Mouse (Mus musculus) gastrocnemius, postnatal 14 days (tissue): Measurements from ENCODE around the gene Fam129c. TPM values are rescaled to one million over a fixed set of nuclear protein-coding genes. Genes with fewer than 3 reads are reported as not detected.

Source experiments
- DNase-seq: peaks from one replicate; pipeline ENCODE4 v3.0.0; 2021; ENCODE audit warnings: mixed read lengths
- intact Hi-C: fragments of 180-260 bp; cut with DNase I; formaldehyde crosslinking; loops from one replicate; pipeline ENCODE4 v1.15.1; 2025; ENCODE audit warnings: low total_unique reads
- long read RNA-seq, 2 experiments: library from polyadenylated mRNA; stranded (forward); transcript quantifications; one replicate each; pipeline ENCODE4 v2.0.0; 2021
- total RNA-seq, 2 experiments: library from RNA; stranded (reverse); gene quantifications; 2 replicates each; pipeline ENCODE4 v1.2.3; 2021

Fam129c gene
- total RNA-seq: under 1 TPM; 0.59 to 0.82 TPM
- long read RNA-seq, experiment 1: 0 reads
- long read RNA-seq, experiment 2: 0 reads

DNA sequence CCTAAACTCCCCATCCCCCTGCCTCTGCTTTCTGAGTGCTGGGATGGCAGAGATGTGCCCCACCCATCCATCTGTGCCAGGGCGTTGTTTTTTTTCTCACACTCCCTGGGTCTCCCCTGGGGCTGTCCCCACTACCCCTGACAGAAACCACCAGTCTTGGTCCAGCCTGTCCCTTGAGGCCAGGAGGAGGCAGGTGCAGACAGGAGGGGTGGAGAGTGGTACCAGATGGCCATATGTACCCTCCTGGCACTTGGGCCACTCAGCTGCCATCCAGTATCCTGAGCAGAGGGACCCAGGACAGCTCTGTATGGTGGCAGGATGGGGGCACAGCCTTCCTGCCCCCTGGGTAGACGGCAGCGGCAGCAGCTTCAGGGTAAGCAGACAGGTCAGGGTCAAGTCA lies at the start of gene Fam129c:
Fam129c (plus strand) TSS at position 198 of the 400 bp plus-strand sequence.
- DNase-seq: no peak
- intact Hi-C loops: loop anchor here (2.0 to 5.0 kb wide), 2 partner anchors 35 to 60 kb away; no protein-coding TSS in a partner anchor

- no peak for DNase-seq
- intact Hi-C loops: no loop called here
Measured at GRCm38 (mm10) chr8:71550754-71551153, 46.7 kb upstream of the Fam129c start.

GRCm38 (mm10) chr8:71552770-71553169 lies 44.7 kb upstream of the Fam129c start:
- intact Hi-C loops: no loop called here
- no peak for DNase-seq

DNA sequence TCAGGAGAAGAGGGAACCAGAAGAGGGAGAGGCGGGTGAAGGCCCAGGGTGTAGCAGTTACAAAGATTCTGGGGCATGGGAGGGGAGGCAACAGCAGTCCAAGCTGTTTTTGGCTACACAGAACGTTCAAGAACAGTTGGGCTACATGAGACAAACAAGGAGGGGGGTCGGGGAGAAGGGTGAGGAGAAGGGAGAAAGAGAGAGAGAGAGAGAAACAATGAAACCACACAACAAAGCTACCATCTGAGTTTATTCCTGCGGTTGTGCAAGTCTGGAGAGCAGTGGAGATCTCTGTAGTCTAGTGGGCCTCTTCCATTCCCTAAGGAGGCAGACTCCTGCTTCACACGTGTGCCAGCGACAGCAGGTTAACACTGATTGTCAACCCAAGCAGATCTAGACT lies 43.4 kb upstream of the Fam129c start:
- no peak for DNase-seq

DNA sequence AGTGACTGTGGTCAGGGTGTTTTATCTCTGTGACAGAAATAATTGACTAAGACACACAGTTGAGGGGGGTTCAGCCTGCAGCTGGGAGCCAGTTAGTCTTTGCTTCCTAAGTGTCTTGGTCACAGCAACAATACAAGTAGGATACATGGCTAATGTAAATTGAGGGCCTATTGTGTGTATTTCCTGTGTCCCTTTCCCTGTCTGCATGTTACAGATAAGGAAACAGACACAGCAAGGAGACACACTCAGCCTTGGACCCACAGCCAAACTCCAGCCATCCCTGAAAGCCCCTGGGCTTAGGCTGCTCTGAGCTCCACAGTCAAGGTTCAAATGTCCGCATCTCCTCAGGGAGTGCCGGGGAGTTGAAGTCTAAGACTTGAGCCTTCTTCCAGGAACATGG lies 42.8 kb upstream of the Fam129c start:
- no peak for DNase-seq
- intact Hi-C loops: no loop called here

More for the DNA sequence above, 43.4 kb upstream of the Fam129c start:
- intact Hi-C loops: no loop called here

DNA sequence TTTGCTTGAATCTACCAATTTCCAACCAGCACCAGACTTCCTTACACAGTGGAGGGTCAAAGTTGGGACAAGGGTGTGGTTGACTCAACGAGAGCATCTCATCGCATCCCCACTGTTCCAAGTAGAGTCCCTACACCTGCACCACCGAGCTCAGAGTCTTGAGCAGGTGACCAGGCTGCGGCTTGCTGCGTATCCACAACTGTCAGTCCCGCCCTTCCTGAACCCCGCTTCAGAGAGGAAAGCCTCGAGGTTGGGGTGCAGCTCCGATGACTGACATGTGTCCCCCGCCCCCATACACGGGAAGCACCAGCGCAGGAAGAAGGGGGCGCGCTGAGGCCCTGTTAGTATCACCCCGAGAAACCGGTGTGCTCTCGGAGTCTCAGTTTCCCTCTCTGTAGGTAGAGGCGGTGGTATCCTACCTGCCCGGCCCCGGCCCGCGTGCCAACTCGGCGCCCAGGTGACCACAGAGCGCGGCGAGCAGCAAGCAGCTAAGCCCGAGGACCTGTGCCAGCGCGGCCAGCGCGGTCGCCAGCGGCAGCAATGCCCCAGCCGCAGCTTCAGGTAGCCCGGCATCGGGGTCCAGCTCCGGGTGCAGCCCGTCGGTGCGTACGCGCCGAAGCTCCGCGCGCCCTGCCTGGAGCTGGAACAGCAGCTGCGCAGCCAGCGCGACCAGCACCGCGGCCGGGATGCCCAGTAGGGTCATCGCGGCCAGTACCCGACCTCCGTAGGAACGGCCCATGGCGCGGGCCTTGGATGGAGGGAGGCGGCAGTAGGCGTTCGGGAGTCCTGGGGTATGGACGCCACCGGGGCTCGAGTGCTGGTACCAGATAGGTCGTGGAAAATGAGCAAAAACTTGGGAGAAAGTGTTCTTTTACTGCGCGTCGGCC lies 39.1 kb upstream of the Fam129c start, which contains the start of gene Tmem221:
Tmem221 (minus strand) TSS at position 801 of the 887 bp plus-strand sequence.
- intact Hi-C loops: no loop called here

GRCm38 (mm10) chr8:71558958-71559690 lies 38.3 kb upstream of the Fam129c start:
- peak; percentile 56 for DNase-seq
- intact Hi-C loops: no loop called here

More for the DNA sequence above, 39.1 kb upstream of the Fam129c start, which contains the start of gene Tmem221:
- DNase-seq: no peak

DNA sequence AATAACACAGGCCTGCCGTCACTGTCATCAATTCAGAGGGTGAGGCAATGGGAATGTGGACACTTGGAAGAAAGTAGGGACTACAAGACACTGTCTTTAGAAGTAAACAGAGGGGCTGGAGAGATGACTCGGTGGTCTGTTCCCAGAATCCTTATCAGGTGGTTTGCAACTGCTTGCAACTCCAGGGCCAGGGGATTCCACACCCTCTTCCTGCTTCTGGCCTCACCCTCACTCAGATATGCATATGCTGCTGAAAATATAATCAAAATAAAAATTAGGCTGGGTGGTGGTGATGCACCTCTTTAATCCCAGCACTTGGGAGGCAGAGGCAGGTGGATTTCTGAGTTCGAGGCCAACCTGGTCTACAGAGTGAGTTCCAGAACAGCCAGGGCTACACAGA lies 37.4 kb upstream of the Fam129c start:
- no peak for DNase-seq
- intact Hi-C loops: no loop called here

DNA sequence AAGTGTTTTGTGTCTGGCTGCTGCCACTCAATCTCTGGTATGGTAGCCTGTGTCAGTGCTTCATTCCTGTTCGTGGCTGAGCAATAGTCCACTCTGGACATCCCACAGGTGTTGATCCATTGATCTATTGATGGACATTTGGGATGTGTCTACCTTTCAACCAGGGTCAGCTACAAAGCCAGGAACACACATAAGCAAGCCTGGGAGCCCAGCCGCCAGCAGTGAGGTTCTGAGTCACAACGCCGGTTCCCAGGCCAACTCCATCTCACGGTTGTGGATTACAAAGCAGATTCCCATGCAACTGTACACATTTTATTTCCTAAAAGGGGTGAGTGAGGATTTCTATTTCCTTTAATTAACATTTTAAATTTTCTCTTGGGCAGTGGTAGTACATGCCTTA lies 36.7 kb upstream of the Fam129c start:
- no peak for DNase-seq
- intact Hi-C loops: no loop called here

- intact Hi-C loops: no loop called here
- DNase-seq: no peak
Measured at GRCm38 (mm10) chr8:71561401-71561800, 36.0 kb upstream of the Fam129c start.

DNA sequence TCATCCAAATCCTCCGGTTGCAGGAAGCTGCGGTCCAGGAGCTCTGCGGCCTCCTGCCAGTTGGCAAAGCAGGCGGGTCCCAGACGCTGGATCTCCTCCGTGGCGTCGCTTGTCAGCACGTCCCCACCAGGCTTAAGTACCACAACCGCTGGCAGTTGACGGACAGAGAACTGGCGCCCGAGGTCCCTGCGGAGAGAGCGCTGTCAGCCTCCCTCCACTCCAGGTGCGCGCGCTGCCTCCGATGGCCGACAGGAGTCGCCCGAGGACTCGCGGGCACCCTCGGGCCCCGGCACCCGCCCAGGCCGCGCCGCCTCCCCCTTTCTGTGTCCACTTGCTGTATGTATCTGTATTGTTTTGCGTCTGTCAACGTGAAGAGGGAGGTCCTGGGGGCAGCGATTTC lies 34.7 kb upstream of the Fam129c start:
- intact Hi-C loops: loop anchor here (2.0 kb wide), 1 partner anchor 34 kb away; the partner anchor contains the start of gene Fam129c
- DNase-seq: peak; percentile 85

- intact Hi-C loops: loop anchor here (2.0 kb wide), 2 partner anchors 33 to 97 kb away; partner anchors contain the start of gene Fam129c
- DNase-seq: no peak
Measured at GRCm38 (mm10) chr8:71563992-71564391, 33.5 kb upstream of the Fam129c start.

DNA sequence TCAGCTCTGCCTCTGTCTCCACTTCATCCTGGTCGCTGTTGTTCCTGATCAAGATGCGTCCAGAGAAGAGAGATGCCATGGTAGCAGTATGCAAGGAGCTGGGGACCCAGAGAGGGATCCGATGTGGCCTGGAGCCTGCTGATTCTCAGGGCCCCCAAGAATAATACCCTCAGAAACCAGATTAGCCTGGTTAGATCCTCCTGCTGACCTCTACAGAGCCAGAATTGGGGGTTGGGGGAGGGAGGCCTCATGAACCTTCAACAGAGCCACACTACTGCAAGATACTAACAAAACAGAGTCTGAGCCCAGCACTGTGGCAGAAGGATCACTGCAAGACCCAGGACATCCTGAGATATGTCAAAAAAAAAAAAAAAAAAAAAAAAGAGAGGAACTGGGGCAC lies 30.9 kb upstream of the Fam129c start, which contains the start of gene Nxnl1:
Nxnl1 (minus strand) TSS at position 101 of the 400 bp plus-strand sequence.
- intact Hi-C loops: no loop called here
- DNase-seq: no peak

GRCm38 (mm10) chr8:71567587-71567986 lies 29.9 kb upstream of the Fam129c start:
- no peak for DNase-seq
- intact Hi-C loops: no loop called here

GRCm38 (mm10) chr8:71568387-71568937 lies 29.0 kb upstream of the Fam129c start, which contains the start of gene Slc27a1:
Slc27a1 (plus strand) TSS chr8:71568882.
- intact Hi-C loops: no loop called here
- DNase-seq: peak; percentile 80

- DNase-seq: no peak
- intact Hi-C loops: no loop called here
Measured at GRCm38 (mm10) chr8:71568941-71569340, 28.5 kb upstream of the Fam129c start.

DNA sequence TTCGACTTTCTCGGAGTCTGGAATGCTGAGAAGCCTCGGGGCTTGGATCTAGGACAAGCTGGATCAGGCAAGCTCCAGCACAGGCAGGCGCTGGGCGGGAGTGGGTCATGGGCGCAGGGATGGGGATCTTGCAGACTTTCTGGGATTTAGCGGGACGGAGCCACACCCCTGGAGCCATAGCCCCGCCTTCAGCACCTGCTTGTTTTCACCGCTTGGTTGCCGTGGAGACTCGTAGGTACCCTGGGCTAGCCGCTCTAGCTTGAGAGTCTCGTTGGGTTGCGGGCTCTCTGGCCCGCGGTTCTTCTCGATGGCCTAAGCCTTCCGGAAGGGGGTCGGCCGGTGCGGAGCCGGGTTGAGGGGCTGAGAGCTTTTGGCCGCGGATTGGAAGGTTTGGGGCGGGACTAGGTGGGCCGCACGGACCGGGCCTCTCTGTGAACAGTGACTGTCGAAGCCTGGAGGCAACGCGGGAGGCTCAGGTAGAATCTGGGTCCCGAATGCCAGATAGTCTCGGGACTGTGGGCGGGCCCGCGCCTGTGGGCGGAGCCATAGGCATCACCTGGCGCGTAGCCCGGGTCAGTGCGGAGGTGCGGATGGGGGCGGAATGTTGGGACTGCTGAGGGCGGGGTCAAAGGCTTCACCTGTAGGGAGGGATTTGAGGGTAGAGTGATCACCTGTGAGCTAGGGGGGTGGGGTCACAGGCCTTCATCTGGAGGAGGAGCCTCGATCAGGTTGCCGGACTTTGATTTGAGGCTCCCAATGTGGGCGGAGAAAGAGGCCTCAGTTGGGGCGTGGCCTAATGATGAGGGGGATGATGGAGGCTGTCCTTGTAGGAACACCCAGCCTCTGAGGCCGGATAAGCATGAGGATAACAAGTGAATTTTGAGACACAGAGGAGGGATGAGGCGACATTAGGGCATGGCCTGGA lies 27.8 kb upstream of the Fam129c start:
- peak; percentile 80 for DNase-seq
- intact Hi-C loops: no loop called here

DNA sequence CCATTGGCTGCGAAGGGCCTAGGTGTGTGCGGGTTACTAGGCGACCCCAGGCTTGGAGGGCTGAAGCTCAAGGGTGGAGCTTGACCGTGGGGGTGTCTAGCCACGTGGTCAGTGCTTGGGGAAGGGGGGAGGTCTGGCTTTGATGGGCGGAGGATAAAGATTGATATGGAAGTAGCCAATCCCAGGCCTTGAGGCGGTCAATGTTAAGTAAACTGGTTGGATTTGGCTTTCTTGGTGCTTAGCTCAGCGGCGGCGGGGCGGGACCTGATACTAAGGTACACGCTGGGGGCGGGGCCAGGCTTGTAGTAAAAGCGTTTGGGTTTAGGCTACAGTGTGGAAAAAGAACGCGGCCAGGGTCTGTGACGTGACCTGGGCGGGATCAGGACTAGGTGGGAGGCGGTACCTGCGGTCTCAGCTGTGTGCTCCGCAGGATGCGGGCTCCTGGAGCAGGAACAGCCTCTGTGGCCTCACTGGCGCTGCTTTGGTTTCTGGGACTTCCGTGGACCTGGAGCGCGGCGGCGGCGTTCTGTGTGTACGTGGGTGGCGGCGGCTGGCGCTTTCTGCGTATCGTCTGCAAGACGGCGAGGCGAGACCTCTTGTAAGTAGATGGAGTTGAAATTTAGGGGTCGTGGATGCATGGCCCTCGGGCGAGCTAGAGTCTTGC lies 27.0 kb upstream of the Fam129c start:
- peak; percentile 87 for DNase-seq
- intact Hi-C loops: no loop called here
